Mouse (Mus musculus) liver, adult 2 months (tissue): ENCODE data around the gene Agpat1.

Source experiments
- CTCF ChIP-seq: fragments of 200-500 bp; IDR thresholded peaks from 2 replicates; pipeline ENCODE4 v1.5.1; 2011; ENCODE audit warnings: low read depth, low read length, control low read depth
- POLR2A ChIP-seq: fragments of 200-500 bp; IDR thresholded peaks from 2 replicates; pipeline ENCODE4 v1.6.1; 2011; ENCODE audit warnings: low read length, control low read depth; ENCODE audit not compliant: insufficient read depth; ENCODE audit errors: extremely low read depth

DNA sequence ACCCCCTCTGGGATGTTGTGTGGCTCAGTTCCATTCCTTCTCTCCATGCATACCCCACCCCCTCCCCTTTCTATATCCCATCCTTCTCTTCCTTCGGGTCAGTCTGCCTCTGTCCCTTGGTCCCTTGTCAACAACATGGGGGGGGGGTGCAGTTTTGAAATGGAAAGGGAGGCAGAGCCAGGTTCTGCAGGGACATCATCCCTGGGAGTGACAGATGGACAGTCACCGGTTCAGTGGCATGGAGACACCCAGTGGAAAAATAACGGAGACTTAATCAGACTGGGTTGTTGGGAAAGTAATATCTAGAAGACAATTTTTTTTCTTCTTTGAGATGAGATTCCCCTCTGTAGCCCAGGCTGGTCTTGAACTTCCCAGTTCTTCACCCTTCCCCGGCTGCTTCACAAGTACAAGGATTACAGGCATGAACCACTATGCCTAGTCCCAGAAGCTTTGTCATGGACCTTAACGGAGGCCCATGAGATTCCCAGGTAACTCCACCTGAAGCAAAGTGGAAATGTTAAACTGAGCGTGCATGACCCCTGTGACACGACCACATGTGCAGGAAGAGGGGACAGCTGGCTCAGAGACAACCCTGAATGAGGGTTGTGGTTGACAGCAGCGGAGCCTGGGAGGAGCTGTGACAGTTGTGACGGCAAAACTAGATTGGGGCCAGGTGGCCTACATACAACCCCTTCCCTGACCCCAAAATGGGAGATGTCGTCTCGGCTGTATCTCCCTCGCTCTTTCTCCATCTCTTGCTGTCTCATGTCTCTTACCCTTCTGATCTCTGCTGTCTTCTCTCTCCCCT, 25.9 kb downstream of the Agpat1 start:
- TF ChIP-seq CTCF: no peak
- no peak for TF ChIP-seq POLR2A
